Mouse (Mus musculus): ENCODE data around the gene Ppm1n. TPM values are rescaled to one million over a fixed set of nuclear protein-coding genes. Genes with fewer than 3 reads are reported as not detected.

Ppm1n gene
- total RNA-seq, 1 experiment from 2014 or later = not detected

DNA sequence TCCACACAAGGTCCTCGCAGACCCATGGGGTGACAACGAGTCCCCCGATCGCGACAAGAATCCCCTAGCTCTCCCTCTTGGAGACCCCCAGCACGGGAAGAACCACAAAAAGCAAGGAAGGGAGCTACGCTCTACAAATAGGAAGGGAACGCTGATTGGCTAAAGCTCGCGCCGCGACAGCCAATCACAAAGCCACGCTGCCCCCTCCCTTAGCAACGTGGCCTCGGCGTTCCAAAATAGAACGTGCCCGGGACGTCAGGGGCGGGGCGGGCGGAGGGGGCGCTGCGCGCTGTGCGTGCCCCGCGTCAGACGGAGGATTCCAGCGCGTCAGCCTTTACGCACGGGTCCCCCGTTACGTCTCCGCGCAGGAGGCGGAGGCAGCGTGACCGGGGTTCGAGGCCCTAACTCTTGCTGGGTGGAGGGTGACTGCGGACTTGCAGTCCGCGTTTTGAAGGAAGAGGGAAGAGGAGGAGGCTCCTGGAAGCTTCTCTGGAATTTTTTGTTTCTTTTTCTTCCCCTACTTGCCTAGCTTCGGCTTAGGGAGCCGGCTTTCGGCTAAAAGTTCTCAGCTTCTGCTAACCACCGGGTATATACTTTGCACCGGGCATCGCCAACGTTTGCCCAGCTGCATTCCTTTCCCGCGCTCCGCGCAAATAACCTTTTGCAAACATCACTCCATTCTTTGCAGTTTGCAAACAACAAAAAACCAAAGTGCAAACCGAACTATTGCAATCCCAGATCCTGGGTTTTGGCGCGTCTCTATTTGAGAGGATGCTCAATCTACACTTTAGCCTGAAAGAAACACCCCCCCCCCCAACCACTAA is 28.8 kb upstream of the Ppm1n start:
- ATAC-seq (ENCODE audit: extremely low read depth, insufficient number of reproducible peaks, low FRiP score, poor library complexity, severe bottlenecking) = peak; percentile 62

DNA sequence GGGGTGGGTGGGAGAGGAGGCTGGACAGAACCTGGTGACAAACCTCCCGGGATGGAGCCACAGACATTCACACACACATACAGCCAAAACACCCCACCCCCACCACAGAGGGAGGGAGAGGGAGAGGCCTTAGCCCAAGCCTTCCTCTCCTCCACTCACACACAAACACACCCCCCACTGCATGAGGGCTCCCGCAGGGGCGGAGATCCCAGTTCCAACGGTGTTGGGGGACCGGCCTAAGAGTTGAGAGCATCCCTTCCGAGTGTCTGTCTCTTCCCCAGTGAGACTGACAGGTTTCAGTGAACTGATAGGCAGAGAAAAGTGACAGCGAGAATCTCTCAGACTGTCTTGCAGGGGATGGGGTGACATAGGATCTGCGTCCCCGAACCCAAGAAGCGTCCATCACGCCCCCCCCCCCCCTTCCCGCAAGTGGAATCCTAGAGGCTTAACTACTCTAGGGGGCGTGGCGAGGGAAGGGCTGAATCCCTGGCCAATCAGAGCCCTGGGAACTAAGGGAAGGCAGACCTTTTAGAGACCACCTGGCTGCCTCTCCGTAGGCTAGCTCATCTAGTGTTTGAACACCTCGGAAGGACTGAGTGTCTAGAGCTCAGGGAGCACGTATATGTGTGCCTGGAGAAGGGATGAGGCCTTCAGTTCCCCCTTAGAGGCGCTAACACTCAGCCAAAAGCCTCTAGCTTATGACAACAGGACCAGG is 28.0 kb upstream of the Ppm1n start:
- peak; percentile 13 for ATAC-seq (ENCODE audit: extremely low read depth, insufficient number of reproducible peaks, low FRiP score, poor library complexity, severe bottlenecking)

DNA sequence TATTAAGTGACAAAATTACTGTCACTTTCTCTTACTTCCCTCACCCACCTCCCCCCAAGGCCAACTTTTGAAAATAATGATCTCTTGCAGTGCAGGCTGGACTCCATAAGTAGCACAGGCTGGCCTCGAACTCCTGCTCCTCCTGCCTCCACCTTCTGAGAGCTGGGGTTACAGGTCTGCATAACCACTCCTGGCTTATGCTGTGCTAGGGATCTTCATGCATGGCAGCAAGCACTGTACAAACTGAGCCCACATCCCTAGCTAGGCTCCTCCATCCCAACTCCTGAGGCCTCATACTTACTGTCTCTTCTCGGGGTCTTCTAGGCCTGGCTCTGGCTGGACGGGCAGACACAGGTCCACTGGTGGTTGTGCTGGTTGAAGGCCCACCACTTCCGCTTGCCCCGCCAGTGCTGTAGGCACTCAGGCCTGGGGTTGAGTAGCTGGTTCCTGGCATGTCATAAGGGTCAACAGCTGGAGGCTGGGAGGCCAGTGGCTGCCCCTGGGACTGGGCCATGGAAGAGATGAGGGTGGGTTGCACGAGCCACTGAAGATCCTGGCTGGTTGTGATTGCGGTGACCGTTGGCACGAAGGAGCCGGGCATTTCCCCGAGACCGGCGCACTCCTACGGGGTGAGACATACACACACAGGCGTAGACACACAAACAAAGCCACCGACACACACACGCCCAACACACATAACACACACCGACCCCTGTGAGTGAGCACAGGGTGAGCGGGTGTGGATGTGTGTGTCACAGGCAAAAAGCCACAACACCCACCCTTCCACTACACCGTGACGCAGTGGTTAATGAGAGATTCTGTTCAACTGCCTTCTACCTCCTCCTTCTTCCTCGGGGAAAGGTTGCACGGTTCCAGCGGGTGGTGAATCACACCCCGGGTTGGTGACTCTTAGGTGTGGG is 27.2 kb upstream of the Ppm1n start:
- no peak for ATAC-seq (ENCODE audit: extremely low read depth, insufficient number of reproducible peaks, low FRiP score, poor library complexity, severe bottlenecking)

DNA sequence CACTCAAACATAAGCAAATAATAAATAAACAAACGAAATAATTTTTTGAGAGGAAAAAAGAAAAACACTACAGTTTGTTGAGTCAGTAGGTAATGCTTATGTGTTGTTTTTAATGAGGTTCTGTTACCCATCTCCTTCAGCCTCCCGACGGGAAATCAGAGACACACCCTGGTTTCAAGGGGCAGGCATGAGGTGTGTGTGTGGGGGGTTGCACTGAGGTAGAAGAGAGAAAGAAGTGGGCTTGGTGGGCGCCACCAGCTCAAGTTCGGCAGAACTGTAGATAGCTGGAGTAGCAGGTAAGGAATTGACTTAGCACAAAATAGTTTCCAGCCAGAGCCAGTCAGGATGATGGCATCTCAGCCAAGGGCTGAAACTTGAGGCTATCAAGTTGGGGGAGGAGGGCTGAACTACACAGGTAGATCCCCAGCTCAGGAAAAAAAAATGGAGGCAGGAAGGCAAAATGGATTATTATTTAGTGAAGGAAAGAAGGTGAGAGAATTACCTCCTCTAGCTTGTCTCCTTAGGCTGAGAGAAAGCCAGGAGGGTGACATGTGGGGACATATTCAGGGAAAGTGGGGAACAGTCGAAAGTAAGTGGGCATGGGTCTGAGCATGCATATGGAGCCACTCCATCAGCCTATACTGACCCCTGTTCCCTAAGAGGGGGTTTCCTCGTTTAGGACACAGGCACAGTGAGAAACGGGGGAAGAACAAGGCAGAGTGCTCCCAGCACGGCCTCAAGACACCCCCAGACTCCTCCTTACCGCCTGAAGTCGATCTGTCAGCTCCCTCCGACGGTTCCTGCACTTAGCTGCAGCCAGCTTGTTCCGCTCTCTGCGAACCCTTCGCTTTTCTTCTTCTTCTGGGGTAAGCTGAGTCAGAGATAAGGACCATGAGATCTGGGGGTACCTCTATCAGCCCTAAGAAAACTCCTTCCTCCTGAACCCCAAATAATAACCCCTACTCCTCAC is 26.2 kb upstream of the Ppm1n start:
- ATAC-seq (ENCODE audit: extremely low read depth, insufficient number of reproducible peaks, low FRiP score, poor library complexity, severe bottlenecking) = no peak

DNA sequence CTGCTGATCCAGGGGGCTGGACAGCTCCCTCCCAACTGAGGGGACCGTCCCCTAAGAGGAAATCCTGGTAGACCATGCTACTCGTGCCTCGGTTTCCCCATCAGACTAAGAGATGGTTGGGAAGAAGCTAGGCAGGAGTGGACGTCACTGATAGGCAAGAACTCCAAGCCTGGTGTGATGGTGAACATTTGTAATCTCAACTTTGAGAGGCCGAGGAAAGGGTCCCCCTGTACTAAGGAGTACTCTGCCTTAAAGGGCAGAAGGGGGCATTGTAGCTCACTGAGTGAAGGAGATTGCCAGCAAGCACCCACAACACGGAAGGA is 25.5 kb upstream of the Ppm1n start:
- ATAC-seq (ENCODE audit: extremely low read depth, insufficient number of reproducible peaks, low FRiP score, poor library complexity, severe bottlenecking) = no peak

DNA sequence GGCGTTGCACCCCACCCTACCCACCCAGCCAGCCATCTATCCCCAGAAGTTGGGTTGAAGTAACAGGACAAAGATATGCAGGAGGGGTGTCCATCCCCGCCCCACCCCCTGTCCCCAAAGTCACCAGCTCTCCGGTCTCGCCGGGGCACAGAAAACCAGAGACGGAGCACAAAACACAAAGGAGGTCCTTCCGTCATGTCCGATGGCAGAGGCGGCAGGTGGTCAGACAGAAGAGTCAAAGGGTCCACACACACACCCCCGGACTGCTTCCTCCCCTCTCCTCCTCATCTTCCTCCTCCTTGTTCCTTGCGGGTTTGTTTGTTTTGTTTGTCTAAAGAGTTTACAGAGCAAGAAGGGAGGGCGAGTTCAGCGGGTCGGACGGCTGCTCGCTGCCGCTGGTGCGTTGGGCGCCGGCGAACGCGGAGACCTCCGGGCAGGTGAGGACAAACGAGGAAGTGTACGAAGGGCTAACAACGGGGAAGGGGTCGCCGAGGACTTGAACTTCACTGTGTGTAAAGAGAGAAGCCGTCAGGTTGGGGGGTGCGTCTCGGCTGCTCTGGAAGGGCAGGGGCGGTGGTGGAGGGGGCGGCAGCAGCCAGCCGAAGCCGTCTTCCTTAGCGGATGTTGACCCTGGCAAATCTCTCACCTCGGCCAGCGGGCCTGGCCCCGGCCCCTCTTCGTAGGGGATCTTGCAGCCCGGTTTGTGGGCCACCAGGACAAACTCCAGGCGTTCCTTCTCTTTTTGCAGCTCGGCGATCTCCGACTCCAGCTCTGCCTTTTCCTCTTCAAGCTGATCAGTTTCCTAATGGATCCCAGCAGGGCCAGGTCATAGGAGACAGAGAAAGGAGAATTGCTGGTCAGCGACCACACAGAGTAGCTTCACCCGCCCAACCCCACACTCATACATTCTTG is 24.9 kb upstream of the Ppm1n start:
- ATAC-seq (ENCODE audit: extremely low read depth, insufficient number of reproducible peaks, low FRiP score, poor library complexity, severe bottlenecking) = no peak

DNA sequence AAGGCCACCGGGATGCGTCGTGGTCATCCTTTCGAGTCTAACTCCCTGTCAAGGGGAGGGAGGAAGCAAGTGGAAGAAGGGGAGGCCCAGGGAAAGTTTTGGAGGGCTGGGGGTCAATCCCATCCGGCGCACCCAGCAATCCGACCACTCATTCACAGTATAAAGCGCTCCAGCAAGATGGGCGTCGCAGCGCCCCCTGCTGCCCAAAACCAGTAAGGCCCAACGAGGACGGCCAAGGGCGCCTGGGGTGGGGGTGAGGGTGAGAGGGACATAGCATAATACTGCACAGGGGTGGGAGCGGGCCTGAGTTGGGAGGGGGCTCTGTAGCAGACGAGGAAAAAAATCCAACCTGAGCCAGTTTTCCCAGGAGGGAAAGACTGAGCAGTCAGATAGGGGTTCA is 23.9 kb upstream of the Ppm1n start:
- ATAC-seq (ENCODE audit: extremely low read depth, insufficient number of reproducible peaks, low FRiP score, poor library complexity, severe bottlenecking) = peak; percentile 42

DNA sequence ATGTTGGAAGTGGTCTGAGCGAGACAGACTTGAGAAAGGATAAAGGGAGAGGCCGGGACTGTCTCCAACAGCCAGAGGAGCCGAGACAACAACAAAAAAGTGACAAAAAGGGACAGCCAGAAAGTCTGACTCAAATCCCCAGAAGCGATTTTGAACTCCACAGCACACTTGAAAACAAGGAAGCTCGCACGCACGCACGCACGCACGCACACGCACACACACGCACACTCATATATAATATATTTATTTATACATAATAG is 23.1 kb upstream of the Ppm1n start:
- ATAC-seq (ENCODE audit: extremely low read depth, insufficient number of reproducible peaks, low FRiP score, poor library complexity, severe bottlenecking) = no peak

DNA sequence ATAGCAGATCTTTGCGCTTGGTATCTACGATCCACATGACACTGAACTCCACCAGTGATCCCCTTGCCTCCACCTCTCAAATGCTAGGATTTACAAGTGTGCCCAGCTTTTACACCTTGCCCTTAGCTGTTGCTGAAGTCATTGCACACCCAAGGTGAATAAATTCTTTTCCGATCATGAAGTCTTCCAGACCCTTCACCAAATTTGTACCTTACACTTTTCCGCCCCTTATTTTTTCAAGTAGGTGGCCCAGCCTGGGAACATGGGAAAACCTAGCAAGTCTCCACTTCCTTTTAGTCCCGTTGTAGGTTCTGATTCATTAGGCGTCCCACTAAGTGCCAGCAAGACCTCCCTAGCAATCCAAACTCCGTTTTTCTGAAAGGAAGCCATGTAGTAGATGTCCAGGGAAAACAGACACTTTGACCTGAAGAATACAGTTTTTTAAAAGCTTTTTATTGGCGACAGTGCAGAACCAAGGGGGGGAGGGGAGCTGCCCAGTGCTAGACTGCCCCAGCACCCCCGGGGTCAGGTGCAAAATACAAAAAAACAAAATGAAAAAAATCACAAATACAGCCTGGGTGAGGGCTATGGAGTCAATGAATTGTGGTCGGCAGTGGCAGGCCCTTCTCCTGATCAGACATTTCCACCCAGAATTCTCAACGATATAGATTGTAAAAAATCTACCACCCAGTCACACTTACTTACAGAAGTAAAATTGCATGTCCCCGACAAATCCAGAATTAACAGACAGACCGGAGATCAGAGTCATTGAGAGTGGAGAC is 22.6 kb upstream of the Ppm1n start:
- ATAC-seq (ENCODE audit: extremely low read depth, insufficient number of reproducible peaks, low FRiP score, poor library complexity, severe bottlenecking) = no peak

DNA sequence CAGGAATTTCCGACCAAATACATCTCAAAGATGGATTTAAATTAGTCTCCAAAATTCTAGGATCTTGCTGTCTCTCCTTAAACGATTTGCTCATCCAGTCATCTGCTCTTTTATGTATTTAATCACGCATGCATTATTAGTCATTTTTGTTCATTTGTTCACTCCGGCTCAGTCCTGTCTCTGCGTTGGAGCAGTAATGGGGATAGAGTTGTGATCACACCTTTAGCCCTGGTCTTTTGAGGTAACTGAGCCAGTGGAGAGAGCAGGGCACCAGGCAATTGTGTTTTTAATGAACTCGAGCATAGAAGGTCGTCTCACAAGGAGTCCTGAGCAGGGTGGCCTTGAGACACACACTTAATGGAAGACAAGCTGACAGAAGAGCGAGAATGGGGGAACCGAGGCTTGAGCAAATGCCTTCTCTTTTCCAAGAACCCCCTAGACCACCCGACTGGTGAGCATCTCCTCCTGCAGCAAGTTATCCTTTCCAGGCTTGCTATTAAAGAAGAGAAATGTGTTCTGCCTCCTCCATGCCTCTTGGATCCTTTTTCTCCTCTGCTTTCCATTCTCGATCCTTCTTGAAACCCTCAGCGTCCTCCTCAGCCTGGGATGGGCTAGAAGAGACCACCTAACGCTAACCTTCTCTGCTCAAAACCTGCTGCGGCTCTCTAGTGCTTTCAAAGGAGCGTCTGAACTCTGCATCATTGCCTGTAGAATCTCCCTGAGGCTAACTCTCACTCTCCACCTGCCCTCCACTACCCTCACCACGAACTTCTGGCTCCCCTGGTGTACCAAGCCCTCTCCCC is 21.8 kb upstream of the Ppm1n start:
- no peak for ATAC-seq (ENCODE audit: extremely low read depth, insufficient number of reproducible peaks, low FRiP score, poor library complexity, severe bottlenecking)

DNA sequence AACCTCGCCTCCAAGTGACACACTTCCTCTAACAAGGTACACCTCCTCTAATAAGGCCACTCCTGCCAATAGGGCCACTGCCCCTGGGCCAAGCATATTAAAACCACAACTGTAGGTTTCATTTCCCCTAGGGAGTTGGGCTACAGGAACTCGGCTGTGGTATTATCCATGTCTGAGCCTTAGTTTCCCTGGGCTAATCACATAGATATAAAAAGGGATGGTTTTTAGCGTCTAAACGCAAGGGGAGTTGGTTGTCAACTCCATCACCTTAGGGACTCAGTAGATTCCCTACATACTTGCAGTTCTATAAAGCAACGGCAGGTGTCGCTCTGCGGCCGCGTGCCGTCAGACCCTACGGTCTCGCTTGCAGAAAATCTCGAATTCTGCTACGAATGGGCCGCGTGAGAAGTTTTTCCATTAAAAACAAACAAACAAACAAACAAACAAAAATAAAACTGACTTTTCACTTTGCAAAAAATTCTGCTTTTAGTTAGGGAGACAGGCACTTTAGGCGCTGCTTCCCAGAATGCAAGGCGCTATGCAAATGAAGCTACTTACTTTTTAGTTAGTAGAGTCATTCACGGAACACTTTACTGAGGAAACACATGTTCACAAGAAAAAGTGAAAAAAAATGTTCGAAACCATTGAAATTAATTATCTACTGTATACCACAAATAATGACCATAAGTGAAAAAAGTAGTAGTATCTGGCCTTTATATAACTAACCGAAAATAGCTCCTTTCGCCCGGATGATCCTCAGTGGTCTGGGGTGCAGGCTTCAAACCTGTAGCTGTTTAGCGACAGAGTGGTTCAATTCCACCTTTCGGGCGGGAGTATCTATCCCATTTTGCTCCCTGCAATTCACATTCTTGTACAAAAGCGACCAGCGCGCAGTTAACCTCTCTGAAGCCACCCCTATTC is 20.9 kb upstream of the Ppm1n start:
- ATAC-seq (ENCODE audit: extremely low read depth, insufficient number of reproducible peaks, low FRiP score, poor library complexity, severe bottlenecking) = peak; percentile 69

DNA sequence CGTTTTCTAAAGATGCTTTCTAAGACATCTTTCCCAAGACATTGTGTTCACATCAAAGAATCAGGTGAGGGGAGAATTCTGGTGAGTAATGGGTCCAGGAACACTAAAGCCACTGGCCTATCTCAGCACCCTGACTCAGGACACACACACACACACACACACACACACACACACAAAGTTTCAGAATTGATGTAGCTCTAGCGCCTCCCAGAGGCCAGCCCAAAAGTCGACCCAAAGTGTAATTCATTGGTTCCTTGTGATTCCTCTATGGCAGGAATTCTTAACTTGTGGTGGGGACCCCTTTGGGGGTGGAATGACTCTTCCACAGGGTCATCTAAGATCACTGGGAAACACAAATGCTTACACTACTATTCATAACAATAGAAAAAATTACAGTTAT is 19.3 kb upstream of the Ppm1n start:
- no peak for ATAC-seq (ENCODE audit: extremely low read depth, insufficient number of reproducible peaks, low FRiP score, poor library complexity, severe bottlenecking)

DNA sequence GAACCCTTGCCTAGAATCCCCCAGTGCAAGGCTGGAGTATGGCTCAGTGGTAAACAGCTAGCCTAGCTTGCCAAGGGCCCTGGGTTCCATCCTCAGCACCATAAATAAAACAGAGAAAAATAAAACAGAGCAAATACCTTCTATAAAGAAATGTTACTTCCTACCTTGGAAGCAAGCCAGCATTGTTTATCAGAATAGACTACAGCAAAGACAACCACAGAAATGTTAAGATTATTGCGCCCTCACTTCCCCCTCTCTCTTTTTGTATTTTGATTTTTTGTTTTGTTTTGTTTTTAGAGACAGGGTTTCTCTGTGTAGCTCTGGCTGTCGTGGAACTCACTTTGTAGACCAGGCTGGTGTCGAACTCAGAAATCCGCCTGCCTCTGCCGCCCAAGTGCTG is 17.9 kb upstream of the Ppm1n start:
- ATAC-seq (ENCODE audit: extremely low read depth, insufficient number of reproducible peaks, low FRiP score, poor library complexity, severe bottlenecking) = no peak

DNA sequence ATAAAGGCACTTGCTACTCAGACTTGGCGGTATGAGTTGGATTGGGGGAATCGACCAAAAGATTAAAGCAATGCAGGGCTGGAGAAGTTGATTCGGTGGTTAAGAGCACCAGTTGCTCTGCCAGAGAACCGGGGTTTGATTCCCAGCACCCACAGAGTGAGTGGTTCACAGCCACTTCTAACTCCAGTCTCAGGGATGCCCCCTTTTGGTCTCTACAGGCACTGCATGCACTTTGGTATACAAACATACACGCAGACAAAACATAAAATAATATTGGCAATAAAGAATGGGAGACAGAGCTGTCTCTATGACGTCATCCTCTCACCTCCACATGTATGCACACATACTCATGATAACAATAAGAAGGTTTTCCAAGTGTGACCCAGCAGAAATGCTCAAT is 17.2 kb upstream of the Ppm1n start:
- ATAC-seq (ENCODE audit: extremely low read depth, insufficient number of reproducible peaks, low FRiP score, poor library complexity, severe bottlenecking) = no peak

DNA sequence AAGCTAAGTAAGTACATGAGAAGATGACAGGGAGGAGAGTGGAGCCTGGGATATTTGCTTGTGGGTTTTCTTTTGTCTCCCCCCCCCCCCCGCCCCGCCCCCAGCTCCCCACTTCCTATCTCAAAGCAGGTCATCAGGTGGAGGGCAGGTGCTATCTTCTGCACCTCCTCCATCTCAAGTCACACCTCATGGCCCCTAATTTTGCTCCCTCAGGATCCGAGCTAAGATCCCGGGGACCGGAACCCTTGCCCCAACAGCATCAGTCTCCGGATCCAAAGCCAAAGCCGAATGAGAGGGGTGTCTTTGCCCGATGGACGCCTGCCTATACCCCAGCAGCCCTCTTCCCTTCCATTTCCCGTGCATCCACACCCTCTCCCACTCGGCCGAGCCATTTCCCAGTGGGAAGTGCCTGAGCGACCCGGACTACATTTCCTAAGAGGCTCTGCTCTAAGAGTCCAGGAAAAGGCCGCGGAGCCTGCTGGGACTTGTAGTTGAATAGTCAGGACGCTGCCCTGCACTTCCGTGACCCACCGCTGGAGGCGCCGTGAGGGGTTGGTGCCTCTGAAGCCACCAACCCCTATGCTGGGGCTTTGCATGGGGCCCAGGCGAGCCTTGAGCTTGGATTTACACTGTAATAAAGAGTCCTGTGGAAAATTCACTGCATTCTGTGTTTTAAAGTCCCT is 15.8 kb upstream of the Ppm1n start:
- peak; percentile 85 for ATAC-seq (ENCODE audit: extremely low read depth, insufficient number of reproducible peaks, low FRiP score, poor library complexity, severe bottlenecking)
